Mouse (Mus musculus): ENCODE results near the gene Zfp651. TPM values are rescaled to one million over a fixed set of nuclear protein-coding genes. Genes with fewer than 3 reads are reported as not detected.

Gene Zfp651
- polyA plus RNA-seq, 1 experiment from 2014 or later, result 7.2 TPM

DNA sequence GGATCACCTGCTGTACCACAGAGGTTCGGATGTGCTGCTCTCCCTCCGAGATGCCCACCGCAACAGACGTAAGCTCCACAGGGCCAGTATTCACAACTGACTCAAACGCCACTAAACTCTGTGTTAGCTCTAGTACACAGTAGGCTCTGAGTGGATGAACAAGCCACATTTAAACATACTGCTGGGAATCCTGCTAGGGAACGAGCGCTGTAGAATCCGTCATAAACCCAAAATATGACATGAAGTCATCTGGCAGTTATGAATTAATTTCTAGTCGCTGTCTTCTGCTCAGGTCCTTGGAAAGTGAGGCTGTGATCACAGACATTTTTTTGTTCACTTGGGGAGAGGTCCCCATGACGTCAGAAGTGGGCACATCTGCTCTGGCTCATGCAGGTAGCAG is 16.8 kb downstream of the Zfp651 start:
- Histone ChIP-seq H3K4me2 (replicated peaks; ENCODE audit: low read depth, low read length) (no peak overlapping the region), H3K4me1 (replicated peaks; ENCODE audit: control insufficient read depth, insufficient read depth, low read length) (no peaks in the 10 kb centered on the region; the same call in 1 of the 2 replicates), H3K4me3 (ENCODE audit: low read depth, low read length) (no peak overlapping the region), H3K36me3 (ENCODE audit: control insufficient read depth, insufficient read depth, low read length) (no peaks in the 10 kb centered on the region), H3K27me3 (ENCODE audit: control insufficient read depth, insufficient read depth, low read length) (peaks cover 33% of the 10 kb centered on the region), H3K9ac (ENCODE audit: low read depth, low read length) (no peak overlapping the region), H3K9me3 (ENCODE audit: control insufficient read depth, low read length) (no peaks in the 10 kb centered on the region), H3K27ac (ENCODE audit: low read depth, low read length) (no peak overlapping the region)
- DNase-seq (ENCODE audit: low spot score) (no peak), ATAC-seq (ENCODE audit: low FRiP score) (no peak)
- 83% methylated on average over 10 of the region's 10 CpGs for WGBS

DNA sequence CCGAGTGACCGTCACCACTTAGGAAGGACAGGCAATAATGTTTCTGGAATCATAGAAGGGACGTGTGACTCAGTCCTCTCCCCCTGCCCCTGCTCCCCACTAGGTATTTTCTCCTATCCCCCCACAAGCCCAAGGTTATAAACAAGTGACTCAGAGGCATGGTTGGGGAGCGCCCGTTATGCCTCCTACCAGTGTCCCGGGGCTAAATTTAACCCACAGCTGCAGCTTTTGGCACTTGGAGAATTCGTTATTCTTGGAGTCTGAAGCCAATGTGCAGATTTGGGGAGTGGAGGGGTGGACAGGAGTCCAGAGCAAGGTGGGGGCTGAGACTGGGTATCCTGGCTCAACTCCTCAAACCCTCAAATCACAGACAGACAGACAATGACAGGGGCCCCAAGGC is 17.4 kb downstream of the Zfp651 start:
- Histone ChIP-seq H3K27me3 (ENCODE audit: control insufficient read depth, insufficient read depth, low read length) (peaks cover 33% of the 10 kb centered on the region), H3K36me3 (ENCODE audit: control insufficient read depth, insufficient read depth, low read length) (no peaks in the 10 kb centered on the region), H3K4me2 (replicated peaks; ENCODE audit: low read depth, low read length) (no peak overlapping the region), H3K4me3 (ENCODE audit: low read depth, low read length) (no peak overlapping the region), H3K4me1 (replicated peaks; ENCODE audit: control insufficient read depth, insufficient read depth, low read length) (no peaks in the 10 kb centered on the region; the same call in 1 of the 2 replicates), H3K9me3 (ENCODE audit: control insufficient read depth, low read length) (no peaks in the 10 kb centered on the region), H3K27ac (ENCODE audit: low read depth, low read length) (no peak overlapping the region), H3K9ac (ENCODE audit: low read depth, low read length) (no peak overlapping the region)
- WGBS, result 87% methylated on average over 7 of the region's 7 CpGs
- DNase-seq (ENCODE audit: low spot score) (no peak), ATAC-seq (ENCODE audit: low FRiP score) (no peak)

DNA sequence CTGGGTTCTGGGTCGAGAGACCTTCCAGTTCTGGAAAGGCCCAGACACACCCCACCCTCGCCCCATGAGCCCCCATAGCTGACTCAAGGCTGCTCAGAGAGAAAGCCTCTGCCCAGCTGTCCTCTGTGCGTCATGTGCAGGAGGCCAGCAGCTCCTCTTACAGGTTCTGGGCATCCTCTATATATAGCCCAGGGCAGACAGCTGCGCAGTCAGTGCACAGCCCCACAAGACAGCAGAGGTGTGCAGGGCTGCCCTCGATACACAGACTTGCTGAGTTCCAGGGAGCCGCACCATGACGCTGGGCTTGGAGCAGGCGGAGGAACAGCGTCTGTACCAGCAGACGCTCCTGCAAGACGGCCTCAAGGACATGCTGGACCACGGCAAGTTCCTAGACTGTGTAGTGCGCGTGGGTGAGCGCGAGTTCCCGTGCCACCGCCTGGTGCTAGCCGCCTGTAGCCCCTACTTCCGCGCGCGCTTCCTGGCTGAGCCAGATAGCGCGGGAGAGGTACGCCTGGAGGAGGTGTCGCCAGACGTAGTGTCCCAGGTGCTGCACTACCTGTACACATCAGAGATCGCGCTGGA is 18.4 kb downstream of the Zfp651 start, which contains the start of gene Klhl40:
Klhl40 (plus strand) TSS at position 124 of the 582 bp plus-strand sequence.
- Histone ChIP-seq H3K4me3 (ENCODE audit: low read depth, low read length) (peak within 1 kb of the TSS; percentile 26), H3K4me2 (replicated peaks; ENCODE audit: low read depth, low read length) (peak within 1 kb of the TSS; percentile 57), H3K9ac (ENCODE audit: low read depth, low read length) (no peak within 1 kb of the TSS), H3K4me1 (replicated peaks; ENCODE audit: control insufficient read depth, insufficient read depth, low read length) (no peaks in the 10 kb centered on the region; the same call in 1 of the 2 replicates), H3K27ac (ENCODE audit: low read depth, low read length) (no peak within 1 kb of the TSS), H3K9me3 (ENCODE audit: control insufficient read depth, low read length) (no peaks in the 10 kb centered on the region), H3K36me3 (ENCODE audit: control insufficient read depth, insufficient read depth, low read length) (no peaks in the 10 kb centered on the region), H3K27me3 (ENCODE audit: control insufficient read depth, insufficient read depth, low read length) (peaks cover 33% of the 10 kb centered on the region)
- no peak for DNase-seq (ENCODE audit: low spot score)
- 21% methylated on average over 30 of the region's 30 CpGs for WGBS
- ATAC-seq (ENCODE audit: low FRiP score), result no peak; the same call in 1 of the 2 replicates

DNA sequence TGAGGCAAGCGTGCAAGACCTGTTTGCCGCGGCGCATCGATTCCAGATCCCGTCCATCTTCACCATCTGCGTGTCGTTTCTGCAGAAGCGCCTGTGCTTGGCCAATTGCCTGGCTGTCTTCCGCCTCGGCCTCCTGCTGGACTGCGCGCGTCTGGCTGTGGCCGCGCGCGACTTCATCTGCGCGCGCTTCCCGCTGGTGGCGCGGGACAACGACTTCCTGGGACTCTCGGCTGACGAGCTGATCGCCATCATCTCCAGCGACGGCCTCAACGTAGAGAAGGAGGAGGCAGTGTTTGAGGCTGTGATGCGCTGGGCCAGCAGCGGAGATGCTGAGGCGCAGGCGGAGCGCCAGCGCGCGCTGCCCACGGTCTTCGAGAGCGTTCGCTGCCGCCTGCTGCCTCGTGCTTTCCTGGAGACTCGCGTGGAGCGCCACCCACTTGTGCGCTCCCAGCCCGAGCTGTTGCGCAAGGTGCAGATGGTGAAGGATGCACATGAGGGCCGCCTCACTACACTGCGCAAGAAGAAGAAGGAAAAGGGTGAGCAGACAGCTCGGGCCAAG is 19.0 kb downstream of the Zfp651 start:
- DNase-seq (ENCODE audit: low spot score), result peak; percentile 50
- Histone ChIP-seq H3K4me1 (replicated peaks; ENCODE audit: control insufficient read depth, insufficient read depth, low read length) (no peaks in the 10 kb centered on the region; the same call in 1 of the 2 replicates), H3K36me3 (ENCODE audit: control insufficient read depth, insufficient read depth, low read length) (no peaks in the 10 kb centered on the region), H3K9ac (ENCODE audit: low read depth, low read length) (no peak overlapping the region), H3K4me2 (replicated peaks; ENCODE audit: low read depth, low read length) (peak overlapping the region; percentile 57), H3K27me3 (ENCODE audit: control insufficient read depth, insufficient read depth, low read length) (peaks cover 33% of the 10 kb centered on the region), H3K27ac (ENCODE audit: low read depth, low read length) (no peak overlapping the region), H3K9me3 (ENCODE audit: control insufficient read depth, low read length) (no peaks in the 10 kb centered on the region), H3K4me3 (ENCODE audit: low read depth, low read length) (peak overlapping the region; percentile 26)
- 17% methylated on average over 54 of the region's 54 CpGs for WGBS
- ATAC-seq (ENCODE audit: low FRiP score), result no peak

DNA sequence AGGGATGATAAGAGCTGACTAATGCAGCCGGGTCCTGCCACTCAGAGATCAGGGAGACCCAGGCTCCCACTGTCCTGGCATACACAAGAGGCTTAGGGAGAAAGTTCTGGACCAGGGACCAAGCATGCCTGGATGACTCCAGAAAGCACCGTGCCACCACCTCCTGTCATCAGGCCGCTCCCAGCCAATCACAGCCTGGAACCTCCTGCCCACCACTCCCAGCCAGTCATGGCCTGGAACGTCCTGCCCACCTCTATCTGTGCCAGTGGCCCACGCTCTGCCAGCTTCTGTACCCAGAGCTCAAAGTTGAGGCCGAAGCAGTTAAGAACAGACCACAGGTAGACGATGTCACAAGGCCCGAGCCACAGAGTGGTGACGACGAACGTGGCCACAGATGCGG is 25.7 kb downstream of the Zfp651 start:
- Histone ChIP-seq H3K9ac (ENCODE audit: low read depth, low read length) (no peak overlapping the region), H3K36me3 (ENCODE audit: control insufficient read depth, insufficient read depth, low read length) (no peaks in the 10 kb centered on the region), H3K4me3 (ENCODE audit: low read depth, low read length) (no peak overlapping the region), H3K27me3 (ENCODE audit: control insufficient read depth, insufficient read depth, low read length) (0 out of 2 replicates have a peak, but pooled peaks cover under 1% of the 10 kb centered on the region), H3K4me2 (replicated peaks; ENCODE audit: low read depth, low read length) (no peak overlapping the region), H3K9me3 (ENCODE audit: control insufficient read depth, low read length) (no peaks in the 10 kb centered on the region), H3K4me1 (replicated peaks; ENCODE audit: control insufficient read depth, insufficient read depth, low read length) (no peaks in the 10 kb centered on the region), H3K27ac (ENCODE audit: low read depth, low read length) (no peak overlapping the region)
- DNase-seq (ENCODE audit: low spot score) (no peak), ATAC-seq (ENCODE audit: low FRiP score) (no peak)
- WGBS, result 91% methylated on average over 12 of the region's 12 CpGs

DNA sequence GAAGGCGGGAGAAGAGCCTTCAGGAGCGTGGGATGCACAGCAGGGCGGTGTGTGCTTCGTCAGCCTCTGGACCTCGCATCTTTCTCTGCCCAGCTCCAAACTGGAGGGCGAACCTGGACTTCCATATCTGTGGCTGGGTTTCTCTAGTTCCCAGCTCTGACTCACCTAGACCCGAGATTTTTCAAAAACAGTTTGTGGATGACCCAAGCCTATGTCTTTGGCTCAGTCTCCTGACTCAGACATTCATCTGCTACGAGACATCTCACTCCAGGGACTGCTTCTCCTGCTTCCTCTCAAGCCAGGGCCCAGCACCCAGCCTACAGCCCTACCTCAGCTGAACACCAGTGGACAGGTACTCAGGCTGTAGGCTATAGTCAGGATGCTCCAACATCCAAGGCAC is 26.1 kb downstream of the Zfp651 start:
- 89% methylated on average over 8 of the region's 8 CpGs for WGBS
- no peak for ATAC-seq (ENCODE audit: low FRiP score)
- H3K9ac ChIP-seq (ENCODE audit: low read depth, low read length), result no peak overlapping the region

DNA sequence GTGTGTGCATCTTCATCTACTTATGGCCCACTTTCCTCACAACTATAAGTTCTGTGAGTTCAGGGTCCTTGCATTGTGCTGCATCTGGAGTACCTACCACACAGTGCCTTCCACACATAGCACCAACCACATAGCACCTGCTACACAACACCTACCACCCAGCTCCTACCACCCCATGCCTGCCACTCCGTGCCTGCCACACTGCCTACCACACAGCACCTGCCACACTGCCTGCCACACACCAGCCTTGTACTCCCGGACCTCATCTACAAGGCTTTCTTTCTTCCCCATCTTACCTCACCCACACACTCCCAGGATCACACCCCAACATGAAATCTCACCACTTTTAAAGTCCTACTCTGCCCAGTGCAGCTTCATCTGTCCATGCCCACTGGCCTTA is 27.2 kb downstream of the Zfp651 start:
- Histone ChIP-seq H3K27me3 (ENCODE audit: control insufficient read depth, insufficient read depth, low read length) (no peaks in the 10 kb centered on the region), H3K9me3 (ENCODE audit: control insufficient read depth, low read length) (no peaks in the 10 kb centered on the region), H3K27ac (ENCODE audit: low read depth, low read length) (no peak overlapping the region), H3K4me3 (ENCODE audit: low read depth, low read length) (no peak overlapping the region), H3K36me3 (ENCODE audit: control insufficient read depth, insufficient read depth, low read length) (no peaks in the 10 kb centered on the region), H3K4me1 (replicated peaks; ENCODE audit: control insufficient read depth, insufficient read depth, low read length) (no peaks in the 10 kb centered on the region), H3K9ac (ENCODE audit: low read depth, low read length) (no peak overlapping the region), H3K4me2 (replicated peaks; ENCODE audit: low read depth, low read length) (no peak overlapping the region)
- WGBS, result 95% methylated on average over 2 of the region's 2 CpGs
- DNase-seq (ENCODE audit: low spot score), result no peak
- ATAC-seq (ENCODE audit: low FRiP score), result no peak

More for the DNA sequence above, 26.1 kb downstream of the Zfp651 start:
- no peak overlapping the region for H3K4me3 ChIP-seq (ENCODE audit: low read depth, low read length)
- no peak overlapping the region for H3K27ac ChIP-seq (ENCODE audit: low read depth, low read length)
- no peaks in the 10 kb centered on the region for H3K27me3 ChIP-seq (ENCODE audit: control insufficient read depth, insufficient read depth, low read length)
- H3K4me1 ChIP-seq (replicated peaks; ENCODE audit: control insufficient read depth, insufficient read depth, low read length), result no peaks in the 10 kb centered on the region
- DNase-seq (ENCODE audit: low spot score), result no peak
- no peak overlapping the region for H3K4me2 ChIP-seq (replicated peaks; ENCODE audit: low read depth, low read length)
- no peaks in the 10 kb centered on the region for H3K36me3 ChIP-seq (ENCODE audit: control insufficient read depth, insufficient read depth, low read length)
- H3K9me3 ChIP-seq (ENCODE audit: control insufficient read depth, low read length), result no peaks in the 10 kb centered on the region

DNA sequence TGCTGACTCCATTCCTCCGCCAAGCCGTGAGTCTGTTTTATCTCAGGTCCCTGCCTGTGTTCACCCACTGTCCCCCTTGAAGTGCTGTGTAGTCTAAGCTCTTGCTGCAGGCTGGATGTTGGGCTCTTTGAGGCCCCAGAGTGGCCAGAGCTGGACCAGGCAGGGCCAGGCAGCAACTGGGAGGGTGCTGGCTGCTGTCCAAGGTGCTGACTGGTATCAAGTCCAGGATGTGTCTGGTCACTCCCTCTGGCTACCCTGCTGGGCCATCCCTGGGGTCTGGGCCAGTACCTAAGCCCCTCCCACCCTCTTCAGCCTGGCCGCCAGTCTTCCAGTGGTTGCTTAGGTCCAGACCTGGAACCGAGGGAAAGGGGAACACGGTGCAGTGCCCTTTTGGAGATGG is 32.1 kb downstream of the Zfp651 start:
- no peak overlapping the region for H3K27ac ChIP-seq (ENCODE audit: low read depth, low read length)
- 12% methylated on average over 5 of the region's 5 CpGs for WGBS
- no peak for ATAC-seq (ENCODE audit: low FRiP score)
- H3K36me3 ChIP-seq (ENCODE audit: control insufficient read depth, insufficient read depth, low read length), result no peaks in the 10 kb centered on the region
- H3K9ac ChIP-seq (ENCODE audit: low read depth, low read length), result no peak overlapping the region
- no peaks in the 10 kb centered on the region for H3K9me3 ChIP-seq (ENCODE audit: control insufficient read depth, low read length)
- no peaks in the 10 kb centered on the region for H3K27me3 ChIP-seq (ENCODE audit: control insufficient read depth, insufficient read depth, low read length)
- H3K4me3 ChIP-seq (ENCODE audit: low read depth, low read length), result no peak overlapping the region
- H3K4me2 ChIP-seq (replicated peaks; ENCODE audit: low read depth, low read length), result no peak overlapping the region
- no peaks in the 10 kb centered on the region for H3K4me1 ChIP-seq (replicated peaks; ENCODE audit: control insufficient read depth, insufficient read depth, low read length)
- peak; percentile 63 for DNase-seq (ENCODE audit: low spot score)

Measured in hindbrain, embryonic 11.5 days (tissue).